Mouse (Mus musculus): Measurements from ENCODE around the gene Gm17660.

DNA sequence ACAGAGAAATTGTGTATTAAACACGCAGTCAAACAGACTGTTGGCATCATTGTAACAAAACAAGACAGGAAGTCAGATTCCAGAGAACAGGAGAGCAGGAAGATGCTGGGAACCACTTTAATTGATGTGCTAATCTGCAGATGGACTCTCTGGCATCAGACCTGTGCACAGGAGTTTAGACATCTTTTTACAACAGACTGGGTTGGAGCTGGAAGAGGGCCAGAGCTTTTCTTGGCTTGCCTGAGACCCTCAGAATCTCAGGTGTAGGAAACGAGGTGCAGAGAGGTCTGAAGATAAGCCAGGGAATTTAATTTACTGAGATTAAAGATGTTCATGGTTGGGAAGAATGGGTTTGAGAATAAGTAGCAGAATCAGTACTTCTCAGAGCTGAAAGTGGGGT, 12.3 kb upstream of the Gm17660 start:
- TF ChIP-seq GATA1 (IDR thresholded peaks at IDR 0.05; ENCODE audit: borderline replicate concordance, low read length) (no peak), FLI1 (IDR thresholded peaks at IDR 0.05; ENCODE audit: low read length) (no peak)

Data from megakaryocyte, embryonic 14.5 days (primary cell).